Mouse (Mus musculus): ENCODE measurements around the gene Rnf144b. TPM values are rescaled to one million over a fixed set of nuclear protein-coding genes. Genes with fewer than 3 reads are reported as not detected.

Rnf144b gene
- polyA plus RNA-seq, 1 experiment, result 48.5 TPM

- no peak for DNase-seq (ENCODE audit: low spot score)
These were observed 2.0 kb downstream of the Rnf144b start for GRCm38 (mm10) chr13:47124449-47124848.

- no peak for DNase-seq (ENCODE audit: low spot score)
These were observed 2.5 kb downstream of the Rnf144b start for GRCm38 (mm10) chr13:47124986-47125385.

DNA sequence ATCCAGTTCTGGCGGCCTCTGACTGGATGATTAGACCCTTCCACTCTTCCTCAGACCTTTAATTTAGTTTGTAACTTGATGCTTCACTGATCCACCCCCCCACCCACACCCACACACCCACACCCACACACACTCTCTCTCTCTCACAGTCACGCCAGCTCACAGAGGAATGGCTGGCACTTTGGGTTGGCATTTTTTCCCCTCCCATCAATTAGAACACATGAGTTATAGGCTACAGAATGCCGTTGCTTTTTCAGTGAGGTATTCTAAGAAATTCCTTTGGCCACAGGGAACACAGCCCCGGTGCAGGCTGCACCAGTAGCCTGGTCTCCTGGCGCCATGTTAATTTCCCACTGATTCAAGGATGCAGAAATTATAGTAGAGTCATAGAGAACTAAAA, 3.1 kb downstream of the Rnf144b start:
- DNase-seq (ENCODE audit: low spot score), result no peak

DNA sequence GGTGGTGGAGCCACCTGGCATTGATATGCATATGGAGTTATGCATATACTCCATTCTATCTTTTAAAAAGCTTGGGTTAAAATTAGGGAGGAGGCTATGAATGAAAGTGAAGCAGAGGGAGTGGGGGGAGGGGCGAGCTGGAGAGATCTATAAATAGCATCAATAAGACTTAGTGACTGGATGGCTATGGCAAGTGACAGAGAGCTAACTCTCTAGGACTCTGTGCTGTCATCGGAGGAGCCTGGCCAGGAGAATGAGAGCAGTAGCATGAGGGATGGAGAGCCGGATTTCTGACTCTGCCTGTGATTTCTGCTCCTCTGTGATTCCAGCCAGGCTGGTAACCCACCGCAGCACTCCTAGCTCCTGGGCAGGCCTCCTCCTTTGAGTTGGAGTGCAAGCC, 6.6 kb downstream of the Rnf144b start:
- no peak for DNase-seq (ENCODE audit: low spot score)

- no peak for DNase-seq (ENCODE audit: low spot score)
These were observed 10.6 kb downstream of the Rnf144b start for GRCm38 (mm10) chr13:47133058-47133457.

DNA sequence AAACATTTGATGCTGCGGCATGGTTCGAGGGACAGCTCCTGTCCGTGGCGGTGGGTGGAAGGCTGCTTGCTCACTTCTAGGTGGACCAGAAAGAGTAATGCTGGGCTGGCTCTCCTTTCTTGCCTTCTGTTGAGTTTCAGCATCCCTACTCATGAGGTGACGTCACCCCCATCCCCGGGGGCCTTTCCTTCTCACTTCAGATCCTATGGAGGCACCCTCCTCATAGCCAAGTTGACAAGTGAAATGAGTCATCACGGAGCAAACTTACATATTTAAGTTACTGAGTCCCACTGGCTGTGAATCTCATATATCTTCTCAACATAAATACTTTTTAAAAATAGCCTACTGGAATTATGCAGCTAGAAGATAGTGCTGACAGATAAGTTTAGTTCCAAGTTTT, 12.4 kb downstream of the Rnf144b start:
- DNase-seq (ENCODE audit: low spot score), result no peak

- no peak for DNase-seq (ENCODE audit: low spot score)
These were observed 13.3 kb downstream of the Rnf144b start for GRCm38 (mm10) chr13:47135741-47136140.

GRCm38 (mm10) chr13:47142764-47143163, 20.3 kb downstream of the Rnf144b start:
- DNase-seq (ENCODE audit: low spot score), result no peak

- DNase-seq (ENCODE audit: low spot score), result no peak
These were observed 23.5 kb downstream of the Rnf144b start for GRCm38 (mm10) chr13:47145939-47146338.

- no peak for DNase-seq (ENCODE audit: low spot score)
These were observed 23.9 kb downstream of the Rnf144b start for GRCm38 (mm10) chr13:47146388-47146787.

GRCm38 (mm10) chr13:47148573-47148972, 26.1 kb downstream of the Rnf144b start:
- no peak for DNase-seq (ENCODE audit: low spot score)

GRCm38 (mm10) chr13:47149993-47150392, 27.5 kb downstream of the Rnf144b start:
- DNase-seq (ENCODE audit: low spot score), result no peak

DNA sequence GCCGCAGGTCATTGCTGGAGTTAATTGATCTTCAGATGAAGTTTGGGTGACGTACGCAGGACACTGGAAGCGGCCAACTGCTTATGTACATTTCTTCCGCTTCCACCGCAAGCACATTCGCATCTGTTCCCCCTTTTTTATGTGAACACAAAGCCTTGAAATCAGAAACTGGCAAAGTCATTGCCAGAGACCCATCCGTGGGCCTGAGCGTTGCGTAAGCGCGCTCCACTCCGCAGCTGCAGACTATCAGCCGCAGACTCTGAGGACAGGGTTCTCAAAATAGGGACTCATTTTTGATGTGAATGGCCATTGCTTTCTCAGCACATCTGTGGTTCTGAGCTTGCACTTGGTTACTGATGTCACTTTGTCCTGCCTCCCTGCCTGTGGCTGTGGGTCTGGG, 28.6 kb downstream of the Rnf144b start:
- DNase-seq (ENCODE audit: low spot score), result no peak

GRCm38 (mm10) chr13:47152390-47152789, 29.9 kb downstream of the Rnf144b start:
- DNase-seq (ENCODE audit: low spot score), result no peak

DNA sequence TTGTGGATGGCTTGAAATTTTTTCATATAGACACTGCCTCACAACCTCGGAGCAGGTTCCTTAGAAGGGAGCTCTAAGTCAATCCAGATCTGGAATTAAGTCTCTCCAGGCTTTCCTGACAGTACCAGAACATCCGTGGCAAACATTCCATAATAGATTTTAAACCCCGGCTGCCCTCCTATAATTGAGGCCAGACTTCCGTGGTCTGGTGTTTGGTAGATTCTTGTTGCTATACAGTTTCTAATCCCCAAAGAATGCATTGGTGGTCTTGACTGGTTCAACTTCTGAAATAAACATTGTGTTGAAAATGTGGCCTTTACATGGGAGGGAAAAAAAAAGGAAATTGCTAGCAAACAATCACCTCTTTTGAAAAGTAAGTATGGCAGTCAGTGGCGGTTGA, 30.8 kb downstream of the Rnf144b start:
- DNase-seq (ENCODE audit: low spot score), result no peak

- no peak for DNase-seq (ENCODE audit: low spot score)
These were observed 32.4 kb downstream of the Rnf144b start for GRCm38 (mm10) chr13:47154866-47155265.

GRCm38 (mm10) chr13:47156841-47157240, 34.4 kb downstream of the Rnf144b start:
- no peak for DNase-seq (ENCODE audit: low spot score)

- DNase-seq (ENCODE audit: low spot score), result no peak
These were observed 39.5 kb downstream of the Rnf144b start for GRCm38 (mm10) chr13:47162001-47162400.

DNA sequence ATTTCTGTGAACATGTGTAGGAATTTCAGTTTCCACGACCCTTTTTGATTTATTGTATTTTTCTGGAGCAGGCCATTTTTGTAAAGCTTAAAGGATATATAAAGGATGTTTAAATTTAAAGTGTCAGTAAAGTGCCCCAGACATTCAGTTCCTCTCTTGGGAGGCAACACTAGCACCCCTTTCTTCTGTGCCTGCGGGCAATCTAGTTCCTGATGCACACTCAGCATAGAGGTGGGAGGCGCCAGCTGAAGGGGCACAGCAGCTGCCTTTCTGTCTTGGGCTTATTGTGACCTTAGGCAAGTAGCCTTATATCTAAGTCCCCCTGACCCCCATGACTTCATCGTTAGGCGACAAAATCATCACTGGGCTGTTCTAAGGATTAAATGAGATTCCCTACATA, 42.3 kb downstream of the Rnf144b start:
- no peak for DNase-seq (ENCODE audit: low spot score)

GRCm38 (mm10) chr13:47165261-47165660, 42.8 kb downstream of the Rnf144b start:
- no peak for DNase-seq (ENCODE audit: low spot score)

- DNase-seq (ENCODE audit: low spot score), result no peak
These were observed 46.0 kb downstream of the Rnf144b start for GRCm38 (mm10) chr13:47168484-47168883.

- DNase-seq (ENCODE audit: low spot score), result no peak
These were observed 47.6 kb downstream of the Rnf144b start for GRCm38 (mm10) chr13:47170026-47170425.

GRCm38 (mm10) chr13:47170811-47171555, 48.5 kb downstream of the Rnf144b start:
- DNase-seq (ENCODE audit: low spot score), result peak; percentile 55

DNA sequence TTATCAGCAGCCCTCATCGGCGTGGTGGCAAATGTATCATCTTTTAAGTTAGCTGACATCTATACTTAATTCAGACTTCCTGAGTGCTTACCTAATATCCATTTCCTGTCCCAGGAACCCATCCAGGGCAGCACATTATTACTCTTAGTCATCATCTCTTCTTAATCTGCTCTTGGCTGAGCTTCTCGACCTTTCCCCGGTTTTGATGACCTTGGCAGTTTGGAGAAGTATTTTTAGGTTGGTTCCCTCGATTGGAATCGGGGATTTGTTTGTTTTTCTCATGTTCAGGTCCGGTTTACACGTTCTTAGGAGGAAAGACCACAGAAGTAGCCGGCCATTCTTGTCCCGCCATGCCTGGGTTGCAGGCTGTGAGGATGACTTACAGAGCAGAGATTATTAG, 50.4 kb downstream of the Rnf144b start:
- DNase-seq (ENCODE audit: low spot score), result no peak

Measured in urinary bladder, adult 2 months (tissue).